Mouse (Mus musculus): ENCODE data around the gene Tmeff2.

Tmeff2 gene

GRCm38 (mm10) chr1:50980591-50980990 is 80.1 kb downstream of the Tmeff2 start:
- 26% methylated on average over 4 of the region's 4 CpGs for WGBS

- WGBS: 33% methylated on average over 7 of the region's 7 CpGs
These were observed 80.8 kb downstream of the Tmeff2 start for GRCm38 (mm10) chr1:50981151-50981828.

GRCm38 (mm10) chr1:50990661-50991060 is 90.2 kb downstream of the Tmeff2 start:
- WGBS: 86% methylated on average over 2 of the region's 2 CpGs

- 77% methylated on average over 1 of the region's 1 CpGs for WGBS
These were observed 94.1 kb downstream of the Tmeff2 start for GRCm38 (mm10) chr1:50994505-50994904.

- WGBS: 74% methylated on average over 3 of the region's 3 CpGs
These were observed 99.3 kb downstream of the Tmeff2 start for GRCm38 (mm10) chr1:50999793-51000192.

GRCm38 (mm10) chr1:51008344-51008743 is 107.9 kb downstream of the Tmeff2 start:
- WGBS: 43% methylated on average over 3 of the region's 3 CpGs

GRCm38 (mm10) chr1:51040249-51040648 is 139.8 kb downstream of the Tmeff2 start:
- WGBS: 81% methylated on average over 5 of the region's 5 CpGs

GRCm38 (mm10) chr1:51044810-51045209 is 144.4 kb downstream of the Tmeff2 start:
- 60% methylated on average over 7 of the region's 7 CpGs for WGBS

- 78% methylated on average over 2 of the region's 2 CpGs for WGBS
These were observed 165.2 kb downstream of the Tmeff2 start for GRCm38 (mm10) chr1:51065652-51066051.

GRCm38 (mm10) chr1:51068814-51069213 is 168.4 kb downstream of the Tmeff2 start:
- WGBS: 39% methylated on average over 3 of the region's 3 CpGs

- WGBS: 87% methylated on average over 2 of the region's 2 CpGs
These were observed 168.8 kb downstream of the Tmeff2 start for GRCm38 (mm10) chr1:51069288-51069687.

GRCm38 (mm10) chr1:51074076-51074475 is 173.6 kb downstream of the Tmeff2 start:
- 85% methylated on average over 3 of the region's 3 CpGs for WGBS

- WGBS: 53% methylated on average over 15 of the region's 15 CpGs
These were observed 175.6 kb downstream of the Tmeff2 start for GRCm38 (mm10) chr1:51075785-51076771.

GRCm38 (mm10) chr1:51088921-51089320 is 188.5 kb downstream of the Tmeff2 start:
- WGBS: 57% methylated on average over 2 of the region's 2 CpGs

- 87% methylated on average over 3 of the region's 3 CpGs for WGBS
These were observed 189.4 kb downstream of the Tmeff2 start for GRCm38 (mm10) chr1:51089803-51090202.

- WGBS: 54% methylated on average over 4 of the region's 4 CpGs
These were observed 189.8 kb downstream of the Tmeff2 start for GRCm38 (mm10) chr1:51090212-51090761.

- WGBS: 67% methylated on average over 2 of the region's 2 CpGs
These were observed 194.3 kb downstream of the Tmeff2 start for GRCm38 (mm10) chr1:51094713-51095112.

GRCm38 (mm10) chr1:51096848-51097598 is 196.6 kb downstream of the Tmeff2 start:
- 50% methylated on average over 4 of the region's 4 CpGs for WGBS

- 94% methylated on average over 2 of the region's 2 CpGs for WGBS
These were observed 200.7 kb downstream of the Tmeff2 start for GRCm38 (mm10) chr1:51101034-51101590.

GRCm38 (mm10) chr1:51104698-51105097 is 204.3 kb downstream of the Tmeff2 start:
- 60% methylated on average over 2 of the region's 2 CpGs for WGBS

GRCm38 (mm10) chr1:51106401-51106920 is 206.0 kb downstream of the Tmeff2 start:
- 56% methylated on average over 4 of the region's 4 CpGs for WGBS
